Comparison of ENCODE assay signal across 8 mouse cellular contexts in the genomic region with DNA sequence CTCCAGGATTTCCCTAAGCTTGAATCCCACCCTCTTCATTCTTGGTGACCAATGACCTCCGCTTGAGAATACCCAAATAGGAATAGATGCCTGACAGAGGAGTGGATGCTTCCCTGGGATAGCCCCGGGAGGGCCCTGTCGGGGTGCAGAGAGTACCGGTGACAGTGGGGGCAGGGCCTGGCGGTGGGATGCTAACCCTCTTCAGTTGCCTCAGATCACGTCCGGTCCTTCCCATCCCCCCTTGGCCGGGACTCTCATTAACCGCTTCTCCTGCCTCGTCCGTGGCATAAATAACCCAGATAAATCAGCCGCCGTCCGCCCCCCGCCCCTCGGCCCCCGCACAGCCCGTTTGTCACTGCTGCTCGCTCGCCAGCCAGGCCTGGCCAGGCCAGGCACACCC. TPM values are rescaled to one million over a fixed set of nuclear protein-coding genes. Genes with fewer than 3 reads are reported as not detected.
A peak's percentile ranks its signal among the peaks of the same experiment; 100 is the strongest.
DNase-seq lines count a peak whose midpoint lies in the region; ATAC-seq lines count a peak whose summit lies in the region.

No protein-coding gene starts in this region.

- no peak; the same call in 1 of the 2 replicates for ATAC-seq in heart, embryonic 15.5 days (replicated peaks; ENCODE audit: insufficient number of reproducible peaks, insufficient read depth, low FRiP score, low read depth)
- no peak for ATAC-seq in hindbrain, embryonic 13.5 days (ENCODE audit: low FRiP score)
- ATAC-seq in midbrain, embryonic 14.5 days (ENCODE audit: low FRiP score, low TSS enrichment) = no peak
- no peak for ATAC-seq in CD4-positive, CD25-positive, alpha-beta regulatory T cell, adult 4 months

- no peak overlapping the region for H3K27ac ChIP-seq in heart, embryonic 15.5 days
- peak overlapping the region; percentile 93 for H3K27ac ChIP-seq in hindbrain, embryonic 13.5 days
- peak overlapping the region; percentile 90 for H3K27ac ChIP-seq in midbrain, embryonic 14.5 days (replicated peaks; ENCODE audit: low read depth, low read length)

- WGBS in heart, embryonic 15.5 days = 8% methylated on average over 20 of the region's 20 CpGs
- WGBS in hindbrain, embryonic 13.5 days = 2% methylated on average over 20 of the region's 20 CpGs
- 3% methylated on average over 20 of the region's 20 CpGs for WGBS in midbrain, embryonic 14.5 days

- intact Hi-C loops in heart, postnatal 10 days (cut with DNase I) = loop anchor here (5.0 kb wide), 1 partner anchor 104 kb away; no protein-coding TSS in a partner anchor

- 0 out of 2 replicates have a peak overlapping the region, but pooled peaks have one; percentile 43 for H3K9ac ChIP-seq in heart, embryonic 15.5 days
- H3K9ac ChIP-seq in hindbrain, embryonic 13.5 days = peak overlapping the region; percentile 51; the same call in 1 of the 2 replicates
- H3K9ac ChIP-seq in midbrain, embryonic 14.5 days (replicated peaks; ENCODE audit: low read length) = peak overlapping the region; percentile 46; the same call in 1 of the 2 replicates

- H3K4me2 ChIP-seq in heart, embryonic 15.5 days = peak overlapping the region; percentile 60
- H3K4me2 ChIP-seq in hindbrain, embryonic 13.5 days = peak overlapping the region; percentile 37
- H3K4me2 ChIP-seq in midbrain, embryonic 14.5 days (ENCODE audit: low read length) = peak overlapping the region; percentile 70

- no peaks in the 10 kb centered on the region for H3K9me3 ChIP-seq in heart, embryonic 15.5 days (replicated peaks)
- H3K9me3 ChIP-seq in hindbrain, embryonic 13.5 days = no peaks in the 10 kb centered on the region
- H3K9me3 ChIP-seq in midbrain, embryonic 14.5 days (ENCODE audit: control insufficient read depth, low read length) = no peaks in the 10 kb centered on the region

- H3K4me1 ChIP-seq in heart, embryonic 15.5 days (replicated peaks) = peaks cover 67% of the 10 kb centered on the region
- peaks cover 100% of the 10 kb centered on the region for H3K4me1 ChIP-seq in hindbrain, embryonic 13.5 days (replicated peaks)
- H3K4me1 ChIP-seq in midbrain, embryonic 14.5 days (ENCODE audit: control insufficient read depth, insufficient read depth, low read length) = peaks cover 90% of the 10 kb centered on the region

- no peak overlapping the region for H3K4me3 ChIP-seq in heart, embryonic 15.5 days
- H3K4me3 ChIP-seq in hindbrain, embryonic 13.5 days = no peak overlapping the region
- H3K4me3 ChIP-seq in midbrain, embryonic 14.5 days (replicated peaks; ENCODE audit: low read depth, low read length) = peak overlapping the region; percentile 25; the same call in 1 of the 2 replicates

- H3K36me3 ChIP-seq in heart, embryonic 15.5 days = peaks cover 8% of the 10 kb centered on the region; the same call in 1 of the 2 replicates
- H3K36me3 ChIP-seq in hindbrain, embryonic 13.5 days = no peaks in the 10 kb centered on the region
- H3K36me3 ChIP-seq in midbrain, embryonic 14.5 days (ENCODE audit: control insufficient read depth, insufficient read depth, low read length) = no peaks in the 10 kb centered on the region

- peaks cover 66% of the 10 kb centered on the region for H3K27me3 ChIP-seq in heart, embryonic 15.5 days
- peaks cover 39% of the 10 kb centered on the region for H3K27me3 ChIP-seq in hindbrain, embryonic 13.5 days
- H3K27me3 ChIP-seq in midbrain, embryonic 14.5 days (ENCODE audit: control insufficient read depth, insufficient read depth, low read length) = peaks cover 9% of the 10 kb centered on the region; the same call in 1 of the 2 replicates

- DNase-seq in heart, postnatal 10 days = no peak
- DNase-seq in cerebellum, postnatal 14 days = peak; percentile 39 to 51
- DNase-seq in midbrain, embryonic 14.5 days = peak; percentile 67
- DNase-seq in gastrocnemius, adult 18-20 months (ENCODE audit: low spot score) = no peak
- no peak for DNase-seq in testis, postnatal 14 days (ENCODE audit: low spot score)

RNA-seq across cellular contexts. Expression of a gene that starts 3.6 kb away (rescaled TPM):
- polyA plus RNA-seq in heart, embryonic 15.5 days (2015; fragmentation: Nextera tagmentation; extraction: Ambion mirVana) = 0.40 and 0.81 TPM in 2 replicates
- total RNA-seq in heart, postnatal 10 days (2021) = not detected
- polyA plus RNA-seq in hindbrain, embryonic 13.5 days (2015; fragmentation: Nextera tagmentation; extraction: Ambion mirVana) = 25.9 and 29.3 TPM in 2 replicates
- polyA plus RNA-seq in midbrain, embryonic 14.5 days (2014; fragmentation: Nextera tagmentation; extraction: Ambion mirVana) = 16.6 and 34.3 TPM in 2 replicates
- not detected for total RNA-seq in gastrocnemius, adult 18-20 months (2021)
- polyA plus RNA-seq in CD4-positive, CD25-positive, alpha-beta regulatory T cell, adult 4 months (2017; shearing (Covaris generic)) = not detected

RNA-seq across cellular contexts. Expression of a gene that starts 10.9 kb away (rescaled TPM):
- 63.9 and 81.8 TPM in 2 replicates for polyA plus RNA-seq in heart, embryonic 15.5 days (2015; fragmentation: Nextera tagmentation; extraction: Ambion mirVana)
- 10 to 100 TPM; 39.7 to 40.1 TPM for total RNA-seq in heart, postnatal 10 days (2021)
- 84.0 and 84.4 TPM in 2 replicates for polyA plus RNA-seq in hindbrain, embryonic 13.5 days (2015; fragmentation: Nextera tagmentation; extraction: Ambion mirVana)
- 75.7 and 75.9 TPM in 2 replicates for polyA plus RNA-seq in midbrain, embryonic 14.5 days (2014; fragmentation: Nextera tagmentation; extraction: Ambion mirVana)
- total RNA-seq in gastrocnemius, adult 18-20 months (2021) = 10 to 100 TPM; 37.3 to 44.6 TPM
- polyA plus RNA-seq in CD4-positive, CD25-positive, alpha-beta regulatory T cell, adult 4 months (2017; shearing (Covaris generic)) = 10 to 100 TPM; 57.0 to 91.3 TPM

RNA-seq across cellular contexts. Expression of a gene that starts 32.5 kb away (rescaled TPM):
- polyA plus RNA-seq in heart, embryonic 15.5 days (2015; fragmentation: Nextera tagmentation; extraction: Ambion mirVana) = 23.9 and 36.6 TPM in 2 replicates
- 10 to 100 TPM; 38.6 to 39.5 TPM for total RNA-seq in heart, postnatal 10 days (2021)
- 32.4 and 33.8 TPM in 2 replicates for polyA plus RNA-seq in hindbrain, embryonic 13.5 days (2015; fragmentation: Nextera tagmentation; extraction: Ambion mirVana)
- 39.7 and 44.2 TPM in 2 replicates for polyA plus RNA-seq in midbrain, embryonic 14.5 days (2014; fragmentation: Nextera tagmentation; extraction: Ambion mirVana)
- total RNA-seq in gastrocnemius, adult 18-20 months (2021) = 1 to 10 TPM; 3.7 to 4.4 TPM
- 1 to 10 TPM; 5.2 to 5.6 TPM for polyA plus RNA-seq in CD4-positive, CD25-positive, alpha-beta regulatory T cell, adult 4 months (2017; shearing (Covaris generic))

RNA-seq across cellular contexts. Expression of a gene that starts 32.7 kb away (rescaled TPM):
- 0.39 and 0.80 TPM in 2 replicates for polyA plus RNA-seq in heart, embryonic 15.5 days (2015; fragmentation: Nextera tagmentation; extraction: Ambion mirVana)
- under 1 TPM; 0.38 to 0.52 TPM for total RNA-seq in heart, postnatal 10 days (2021)
- 43.7 and 45.0 TPM in 2 replicates for polyA plus RNA-seq in hindbrain, embryonic 13.5 days (2015; fragmentation: Nextera tagmentation; extraction: Ambion mirVana)
- polyA plus RNA-seq in midbrain, embryonic 14.5 days (2014; fragmentation: Nextera tagmentation; extraction: Ambion mirVana) = 42.9 and 55.9 TPM in 2 replicates
- under 1 TPM in 1 of 2 experiments, not detected in 1; 0.36 TPM for total RNA-seq in gastrocnemius, adult 18-20 months (2021)
- polyA plus RNA-seq in CD4-positive, CD25-positive, alpha-beta regulatory T cell, adult 4 months (2017; shearing (Covaris generic)) = not detected

RNA-seq across cellular contexts. Expression of a gene that starts 59.6 kb away (rescaled TPM):
- 95.1 and 122 TPM in 2 replicates for polyA plus RNA-seq in heart, embryonic 15.5 days (2015; fragmentation: Nextera tagmentation; extraction: Ambion mirVana)
- 100 to 1,000 TPM; 171 to 173 TPM for total RNA-seq in heart, postnatal 10 days (2021)
- polyA plus RNA-seq in hindbrain, embryonic 13.5 days (2015; fragmentation: Nextera tagmentation; extraction: Ambion mirVana) = 21.0 and 22.8 TPM in 2 replicates
- polyA plus RNA-seq in midbrain, embryonic 14.5 days (2014; fragmentation: Nextera tagmentation; extraction: Ambion mirVana) = 22.0 and 24.1 TPM in 2 replicates
- total RNA-seq in gastrocnemius, adult 18-20 months (2021) = 10 to 100 TPM; 25.0 to 30.0 TPM
- not detected for polyA plus RNA-seq in CD4-positive, CD25-positive, alpha-beta regulatory T cell, adult 4 months (2017; shearing (Covaris generic))

Comparison
In these comparisons a context has a peak if more than half of its experiments do, and no peak if none do; other contexts are left out.
1. DNase-seq: peak in cerebellum, postnatal 14 days (2 of 2) and midbrain, embryonic 14.5 days (single experiment); none in heart, postnatal 10 days (0 of 2), gastrocnemius, adult 18-20 months (single experiment) and testis, postnatal 14 days (single experiment).
2. Peak in every context shown above with its lines, with median percentiles within 50 percentile points of each other: H3K4me2 ChIP-seq and H3K9ac ChIP-seq.